Mouse (Mus musculus) thymus, adult 2 months (tissue): ENCODE data around the gene Ankle1.

Experiments
- CTCF ChIP-seq: fragments of 200-500 bp; IDR thresholded peaks from 2 replicates; pipeline ENCODE4 v1.5.1; 2012; ENCODE audit warnings: mild to moderate bottlenecking, control low read depth, low read length, moderate library complexity, borderline replicate concordance; ENCODE audit not compliant: control insufficient read depth, poor library complexity, insufficient read depth; ENCODE audit errors: extremely low read depth
- POLR2A ChIP-seq: fragments of 200-500 bp; IDR thresholded peaks from 2 replicates; pipeline ENCODE4 v1.6.1; 2012; ENCODE audit warnings: mild to moderate bottlenecking, low read length, control low read depth, moderate library complexity; ENCODE audit not compliant: control insufficient read depth, poor library complexity, insufficient read depth; ENCODE audit errors: extremely low read depth

DNA sequence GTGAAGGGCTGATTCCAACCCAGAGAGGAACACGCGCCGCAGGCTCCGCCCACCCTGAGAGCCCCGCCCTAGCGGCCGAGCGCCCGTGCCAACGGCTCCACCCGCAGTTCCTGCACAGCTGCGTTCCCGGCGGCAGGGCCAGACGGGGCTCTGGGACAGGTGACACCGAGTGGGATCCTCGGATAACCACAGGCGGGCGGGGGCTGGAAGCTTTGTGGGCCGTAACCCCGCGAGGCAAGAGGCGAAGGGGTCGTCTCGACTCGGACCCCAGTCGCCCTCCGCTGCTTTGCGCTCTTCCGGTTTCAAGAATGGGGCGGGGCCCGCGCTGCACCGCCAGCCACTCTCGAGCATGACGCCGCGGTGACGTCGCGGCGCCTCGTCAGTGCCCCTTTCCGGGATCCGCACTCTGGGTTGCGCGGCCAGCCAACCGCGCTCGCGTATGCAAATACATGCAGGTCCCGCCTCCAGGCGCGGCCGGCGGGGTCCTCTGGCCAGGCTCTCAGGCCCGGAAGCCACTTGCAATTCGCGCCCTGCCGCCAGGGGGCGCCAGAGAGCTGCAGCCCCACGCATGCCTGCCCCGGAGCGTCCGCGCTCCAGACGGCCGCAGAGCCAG, 34.5 kb upstream of the Ankle1 start, which contains the start of gene Ocel1:
- TF ChIP-seq CTCF: peak; percentile 100
- peak; percentile 95 for TF ChIP-seq POLR2A
